Mouse (Mus musculus) kidney, adult 8-10 months (tissue): ENCODE data around the gene Ntn5.

Source experiments
- DNase-seq, 2 experiments: peaks; one replicate each; pipeline ENCODE4 v3.0.0; 2022

Gene Ntn5

GRCm38 (mm10) chr7:45700301-45701015, 16.6 kb downstream of the Ntn5 start:
- peak; percentile 86 for DNase-seq

GRCm38 (mm10) chr7:45701072-45701471, 17.2 kb downstream of the Ntn5 start:
- DNase-seq: no peak

- peak in 1 of 2 experiments; percentile 23 for DNase-seq
These were observed 17.8 kb downstream of the Ntn5 start for GRCm38 (mm10) chr7:45701607-45702006.

- DNase-seq: peak in 1 of 2 experiments; percentile 35
These were observed 18.5 kb downstream of the Ntn5 start for GRCm38 (mm10) chr7:45702316-45702715.

GRCm38 (mm10) chr7:45702809-45703520, 19.1 kb downstream of the Ntn5 start:
- peak in 1 of 2 experiments; percentile 33 for DNase-seq

- DNase-seq: no peak
These were observed 19.8 kb downstream of the Ntn5 start for GRCm38 (mm10) chr7:45703521-45704033.

GRCm38 (mm10) chr7:45704046-45704559, 20.3 kb downstream of the Ntn5 start:
- DNase-seq: peak; percentile 81 to 91

GRCm38 (mm10) chr7:45704730-45705442, 21.1 kb downstream of the Ntn5 start, which contains the start of gene Dbp:
Gene Dbp, plus strand, starts transcription at chr7:45705088.
- DNase-seq: peak; percentile 100

GRCm38 (mm10) chr7:45705443-45705864, 21.6 kb downstream of the Ntn5 start:
- no peak for DNase-seq

GRCm38 (mm10) chr7:45705873-45706281, 22.1 kb downstream of the Ntn5 start:
- peak; percentile 96 for DNase-seq

GRCm38 (mm10) chr7:45706721-45707241, 23.0 kb downstream of the Ntn5 start:
- peak; percentile 89 to 92 for DNase-seq

GRCm38 (mm10) chr7:45707375-45707967, 23.6 kb downstream of the Ntn5 start:
- peak; percentile 99 to 100 for DNase-seq

GRCm38 (mm10) chr7:45708221-45708761, 24.5 kb downstream of the Ntn5 start:
- peak; percentile 88 to 91 for DNase-seq

- peak; percentile 33 to 61 for DNase-seq
These were observed 25.2 kb downstream of the Ntn5 start for GRCm38 (mm10) chr7:45709036-45709435.

GRCm38 (mm10) chr7:45709677-45710355, 26.0 kb downstream of the Ntn5 start:
- DNase-seq: peak; percentile 40 to 44

GRCm38 (mm10) chr7:45710477-45711191, 26.8 kb downstream of the Ntn5 start:
- peak in 1 of 2 experiments; percentile 62 for DNase-seq

- DNase-seq: peak; percentile 36 to 37
These were observed 27.6 kb downstream of the Ntn5 start for GRCm38 (mm10) chr7:45711316-45712021.

GRCm38 (mm10) chr7:45712022-45712757, 28.4 kb downstream of the Ntn5 start:
- peak; percentile 94 to 96 for DNase-seq

- DNase-seq: peak; percentile 46 to 58
These were observed 29.6 kb downstream of the Ntn5 start for GRCm38 (mm10) chr7:45713396-45713795.
